Mouse (Mus musculus) left cerebral cortex, postnatal 14 days (tissue): Measurements from ENCODE around the gene BC035044. TPM values are rescaled to one million over a fixed set of nuclear protein-coding genes. Genes with fewer than 3 reads are reported as not detected.
A peak's percentile ranks its signal among the peaks of the same experiment; 100 is the strongest.
"Not testable (repeated sequence)": the region's sequence is repeated elsewhere in the genome, so short reads cannot be mapped to it uniquely, and the experiment has no call there.

Experiments used
- DNase-seq, 2 experiments: peaks; one replicate each; pipeline ENCODE4 v3.0.0; 2021 to 2022; ENCODE audit warnings: low spot score in 2 of 2, mixed read lengths in 1 of 2
- intact Hi-C: fragments of 180-260 bp; cut with DNase I; formaldehyde crosslinking; loops from one replicate; pipeline ENCODE4 v1.15.1; 2025
- microRNA-seq, 2 experiments: library from miRNA; unstranded; fragments of <30 nt; microRNA quantifications; one replicate each; pipeline ENCODE4 v1.2.0; 2022
- total RNA-seq, 2 experiments: library from RNA; stranded (reverse); gene quantifications; 2 replicates each; pipeline ENCODE4 v1.2.3; 2021

Gene BC035044
- total RNA-seq, 2 experiments from 2014 or later = 0.97 to 1.3 TPM

DNA sequence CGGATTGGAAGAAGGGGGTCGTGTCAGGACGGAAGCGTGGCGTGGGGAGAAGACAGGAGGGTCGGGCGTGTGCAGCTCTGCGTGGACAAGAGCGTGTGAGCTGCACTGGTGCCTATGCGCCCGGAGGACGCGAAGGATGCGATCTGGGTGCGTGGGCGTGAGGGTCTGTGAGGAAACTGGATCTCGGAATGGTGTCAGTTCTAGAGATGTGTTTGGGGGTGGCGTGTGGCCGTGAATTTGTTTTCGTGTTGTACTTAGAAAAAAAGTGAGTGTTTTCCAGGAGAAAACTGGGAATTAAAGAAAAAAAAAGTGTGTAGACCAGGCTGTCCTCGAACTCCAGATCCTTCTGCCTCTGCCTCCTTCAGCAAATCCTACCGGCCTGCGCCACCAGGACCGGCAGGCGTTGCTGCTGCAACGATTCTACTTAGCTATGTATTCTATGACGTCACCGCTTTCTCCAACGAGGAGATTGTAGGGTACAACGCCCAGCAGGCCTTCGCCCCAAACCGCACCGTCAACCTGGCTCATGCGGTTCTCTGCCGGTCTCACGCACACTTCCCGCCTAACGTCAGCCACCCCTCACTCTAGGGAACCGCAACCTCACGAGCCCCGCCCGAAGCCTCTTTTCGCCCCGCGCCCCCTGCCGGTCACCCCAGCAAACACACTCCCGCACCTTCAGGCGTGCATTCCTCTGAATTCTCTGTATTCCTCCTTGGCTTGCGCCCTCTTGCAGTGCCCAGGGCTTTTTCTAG is 91.6 kb downstream of the BC035044 start:
- intact Hi-C loops = not testable (repeated sequence)

More for the DNA sequence above, 91.6 kb downstream of the BC035044 start:
- peak; percentile 89 for DNase-seq

Small RNA genes lying within 50 kb of the gene (microRNA-seq; reads per million reads assigned to microRNA genes)
- gene Gm27336 = 0 reads per million in 2 experiments

Other genes starting within 250 kb of the BC035044 start
- not detected for gene Clec2h, start 228.7 kb downstream of the BC035044 start, total RNA-seq
- gene Klrb1, start 168.1 kb downstream of the BC035044 start, total RNA-seq = under 1 TPM in 1 of 2 experiments, not detected in 1; 0.47 TPM
- gene Klrb1c, start 101.9 kb downstream of the BC035044 start, total RNA-seq = not detected
- not detected for gene Gm44511, start 64.8 kb downstream of the BC035044 start, total RNA-seq
- gene Klrb1b, start 64.8 kb downstream of the BC035044 start, total RNA-seq = not detected
- gene Clec2i, start 3.5 kb downstream of the BC035044 start, total RNA-seq = under 1 TPM in 1 of 2 experiments, not detected in 1; 0.15 TPM
- 1 to 10 TPM in 1 of 2 experiments, not detected in 1; 1.5 TPM for gene Clec2g, start 43.3 kb upstream of the BC035044 start, total RNA-seq
- not detected for gene Klrb1f, start 154.8 kb upstream of the BC035044 start, total RNA-seq
- gene Clec2e, start 209.8 kb upstream of the BC035044 start, total RNA-seq = not detected